Mouse (Mus musculus) ES-Bruce4 (cell line): ENCODE data around the gene Cdh13.

ENCODE experiments used
- CTCF ChIP-seq: IDR thresholded peaks from one replicate; pipeline ENCODE4 v1.8.1; 2011; ENCODE audit warnings: low read depth, low read length
- EP300 ChIP-seq: IDR thresholded peaks from 2 replicates; pipeline ENCODE4 v1.6.1; 2011; ENCODE audit warnings: low read depth, low read length; ENCODE audit not compliant: insufficient read depth
- POLR2A ChIP-seq: IDR thresholded peaks from one replicate; pipeline ENCODE4 v1.8.1; 2011; ENCODE audit warnings: low read length; ENCODE audit not compliant: insufficient read depth

- TF ChIP-seq EP300 (no peak), CTCF (no peak), POLR2A (no peak)
Observed at GRCm38 (mm10) chr8:118797127-118797526, 513.6 kb downstream of the Cdh13 start.
